Mouse (Mus musculus) right cerebral cortex, postnatal 36 days (tissue): ENCODE results near the gene Epn2.

ENCODE experiments used
- DNase-seq, 2 experiments: peaks; one replicate each; pipeline ENCODE4 v3.0.0; 2022; ENCODE audit warnings: low spot score in 2 of 2, mixed read lengths in 1 of 2

The Epn2 gene

GRCm38 (mm10) chr11:61490944-61491520 lies 88.5 kb downstream of the Epn2 start:
- no peak for DNase-seq

GRCm38 (mm10) chr11:61489874-61490273 lies 89.6 kb downstream of the Epn2 start:
- no peak for DNase-seq

- DNase-seq: no peak
Observed at GRCm38 (mm10) chr11:61489085-61489484, 90.4 kb downstream of the Epn2 start.

GRCm38 (mm10) chr11:61487936-61488335 lies 91.6 kb downstream of the Epn2 start:
- DNase-seq: no peak

GRCm38 (mm10) chr11:61487401-61487800 lies 92.1 kb downstream of the Epn2 start:
- DNase-seq: no peak

GRCm38 (mm10) chr11:61486458-61487219 lies 92.8 kb downstream of the Epn2 start:
- no peak for DNase-seq

- no peak for DNase-seq
Observed at GRCm38 (mm10) chr11:61485541-61486457, 93.7 kb downstream of the Epn2 start.

- DNase-seq: peak; percentile 44 to 62
Observed at GRCm38 (mm10) chr11:61484613-61485540, 94.6 kb downstream of the Epn2 start, which contains the start of gene Mfap4. Gene Mfap4 (plus strand): TSS chr11:61485431.

GRCm38 (mm10) chr11:61484256-61484612 lies 95.3 kb downstream of the Epn2 start:
- no peak for DNase-seq

- DNase-seq: no peak
Observed at GRCm38 (mm10) chr11:61483226-61483845, 96.2 kb downstream of the Epn2 start.

GRCm38 (mm10) chr11:61481239-61482090 lies 98.0 kb downstream of the Epn2 start:
- no peak for DNase-seq

- DNase-seq: no peak
Observed at GRCm38 (mm10) chr11:61478788-61479187, 100.7 kb downstream of the Epn2 start.

- no peak for DNase-seq
Observed at GRCm38 (mm10) chr11:61477566-61478508, 101.7 kb downstream of the Epn2 start.

GRCm38 (mm10) chr11:61476786-61477382 lies 102.6 kb downstream of the Epn2 start:
- DNase-seq: no peak

GRCm38 (mm10) chr11:61473630-61474029 lies 105.9 kb downstream of the Epn2 start:
- DNase-seq: no peak

- DNase-seq: no peak
Observed at GRCm38 (mm10) chr11:61470880-61471279, 108.6 kb downstream of the Epn2 start.

- DNase-seq: no peak
Observed at GRCm38 (mm10) chr11:61469317-61469917, 110.1 kb downstream of the Epn2 start.

GRCm38 (mm10) chr11:61468534-61468933 lies 111.0 kb downstream of the Epn2 start:
- no peak for DNase-seq
